Mouse (Mus musculus): ENCODE results near the gene Gm42878. TPM values are rescaled to one million over a fixed set of nuclear protein-coding genes. Genes with fewer than 3 reads are reported as not detected.

The Gm42878 gene
- total RNA-seq (2021) = not detected
- long read RNA-seq, experiment 1 = 0 reads
- long read RNA-seq, experiment 2 = 0 reads

- DNase-seq = peak in 1 of 2 experiments; percentile 39
- intact Hi-C loops (cut with DNase I) = no loop called here
Observed at GRCm38 (mm10) chr5:121544910-121545792, at the start of gene Gm42878, which contains the start of gene Adam1a. Gene Gm42878 (minus strand): TSS chr5:121545482. Gene Adam1a (minus strand): TSS chr5:121545482.

GRCm38 (mm10) chr5:121594714-121595313, 49.5 kb upstream of the Gm42878 start:
- intact Hi-C loops (cut with DNase I) = no loop called here
- DNase-seq = no peak

GRCm38 (mm10) chr5:121593451-121594401, 48.4 kb upstream of the Gm42878 start, which contains the start of gene Aldh2:
Gene Aldh2 (minus strand): TSS chr5:121593824.
- intact Hi-C loops (cut with DNase I) = no loop called here
- peak; percentile 86 to 88 for DNase-seq

GRCm38 (mm10) chr5:121592816-121593407, 47.6 kb upstream of the Gm42878 start:
- DNase-seq = no peak
- intact Hi-C loops (cut with DNase I) = no loop called here

GRCm38 (mm10) chr5:121592064-121592815, 47.0 kb upstream of the Gm42878 start:
- no peak for DNase-seq
- intact Hi-C loops (cut with DNase I) = no loop called here

- no peak for DNase-seq
Observed at GRCm38 (mm10) chr5:121591417-121592063, 46.3 kb upstream of the Gm42878 start.

GRCm38 (mm10) chr5:121589928-121590327, 44.6 kb upstream of the Gm42878 start:
- intact Hi-C loops (cut with DNase I) = no loop called here
- no peak for DNase-seq

More at GRCm38 (mm10) chr5:121591417-121592063, 46.3 kb upstream of the Gm42878 start:
- intact Hi-C loops (cut with DNase I) = no loop called here

- DNase-seq = peak; percentile 51 to 56
- intact Hi-C loops (cut with DNase I) = no loop called here
Observed at GRCm38 (mm10) chr5:121586400-121587039, 41.2 kb upstream of the Gm42878 start.

GRCm38 (mm10) chr5:121585699-121586098, 40.4 kb upstream of the Gm42878 start:
- DNase-seq = no peak
- intact Hi-C loops (cut with DNase I) = no loop called here

GRCm38 (mm10) chr5:121585005-121585404, 39.7 kb upstream of the Gm42878 start:
- DNase-seq = no peak
- intact Hi-C loops (cut with DNase I) = no loop called here

- DNase-seq = peak; percentile 97 to 98
- intact Hi-C loops (cut with DNase I) = no loop called here
Observed at GRCm38 (mm10) chr5:121583765-121584501, 38.7 kb upstream of the Gm42878 start.

GRCm38 (mm10) chr5:121581945-121582344, 36.7 kb upstream of the Gm42878 start:
- intact Hi-C loops (cut with DNase I) = no loop called here

GRCm38 (mm10) chr5:121576927-121577488, 31.7 kb upstream of the Gm42878 start:
- DNase-seq = peak; percentile 44 to 69
- intact Hi-C loops (cut with DNase I) = no loop called here

More at GRCm38 (mm10) chr5:121581945-121582344, 36.7 kb upstream of the Gm42878 start:
- no peak for DNase-seq

- intact Hi-C loops (cut with DNase I) = no loop called here
- DNase-seq = no peak
Observed at GRCm38 (mm10) chr5:121575867-121576266, 30.6 kb upstream of the Gm42878 start.

- DNase-seq = no peak
- intact Hi-C loops (cut with DNase I) = no loop called here
Observed at GRCm38 (mm10) chr5:121574145-121574544, 28.9 kb upstream of the Gm42878 start.

GRCm38 (mm10) chr5:121570787-121571186, 25.5 kb upstream of the Gm42878 start:
- DNase-seq = no peak
- intact Hi-C loops (cut with DNase I) = no loop called here

GRCm38 (mm10) chr5:121569881-121570420, 24.7 kb upstream of the Gm42878 start:
- intact Hi-C loops (cut with DNase I) = no loop called here

More at GRCm38 (mm10) chr5:121569881-121570420, 24.7 kb upstream of the Gm42878 start:
- DNase-seq = no peak

Data from gastrocnemius, postnatal 36 days (tissue).